In genomic region chr19:57272824-57273613, GRCm38 (mm10) we compare ENCODE assay signal across 8 mouse cellular contexts. TPM values are rescaled to one million over a fixed set of nuclear protein-coding genes. Genes with fewer than 3 reads are reported as not detected.
A peak's percentile ranks its signal among the peaks of the same experiment; 100 is the strongest.
DNase-seq lines count a peak whose midpoint lies in the region; ATAC-seq and TF ChIP-seq lines count a peak whose summit lies in the region.

No protein-coding gene starts in this region.

- no peaks in the 10 kb centered on the region for H3K27me3 ChIP-seq in midbrain, embryonic 15.5 days (replicated peaks)

- 50% methylated on average over 13 of the region's 13 CpGs for WGBS in midbrain, embryonic 15.5 days

- peak overlapping the region; percentile 41 for H3K27ac ChIP-seq in bone marrow macrophage, adult 2 months (ENCODE audit: insufficient read depth, low read depth, low read length)
- no peak overlapping the region for H3K27ac ChIP-seq in midbrain, embryonic 15.5 days

- H3K4me1 ChIP-seq in bone marrow macrophage, adult 2 months (ENCODE audit: control insufficient read depth, insufficient read depth, low read length) = peaks cover 14% of the 10 kb centered on the region
- H3K4me1 ChIP-seq in midbrain, embryonic 15.5 days = peaks cover 42% of the 10 kb centered on the region

- no peak for ATAC-seq in midbrain, embryonic 15.5 days (replicated peaks)

- H3K9ac ChIP-seq in midbrain, embryonic 15.5 days = no peak overlapping the region

- intact Hi-C loops in left cerebral cortex, postnatal 36 days (cut with DNase I) = loop anchor here (5.0 kb wide), 1 partner anchor 36 kb away; no protein-coding TSS in a partner anchor

- DNase-seq in layer of hippocampus, adult 11-12 months (ENCODE audit: low spot score) = peak; percentile 76
- DNase-seq in layer of hippocampus, adult 9-10 months (ENCODE audit: low spot score) = no peak
- DNase-seq in frontal cortex, postnatal 14 days (ENCODE audit: low spot score in 2 of 2) = peak; percentile 54 to 59
- peak; percentile 39 for DNase-seq in induced T-regulatory cell, adult 2 months (ENCODE audit: low read depth)
- peak; percentile 70 to 79 for DNase-seq in left cerebral cortex, postnatal 36 days (ENCODE audit: low spot score in 2 of 2)
- peak; percentile 11 for DNase-seq in thymus, postnatal 0 days (ENCODE audit: low spot score)

- no peaks in the 10 kb centered on the region for H3K9me3 ChIP-seq in midbrain, embryonic 15.5 days

- no peak for TF ChIP-seq POLR2A in bone marrow macrophage, adult 2 months (IDR thresholded peaks at IDR 0.05; ENCODE audit: borderline replicate concordance, low read depth, low read length)

- 0 out of 2 replicates have a peak overlapping the region, but pooled peaks have one; percentile 16 for H3K4me2 ChIP-seq in midbrain, embryonic 15.5 days

- no peak for TF ChIP-seq CTCF in bone marrow macrophage, adult 2 months (IDR thresholded peaks at IDR 0.05; ENCODE audit: low read depth, low read length)

- no peaks in the 10 kb centered on the region for H3K36me3 ChIP-seq in midbrain, embryonic 15.5 days (replicated peaks)

- peak overlapping the region; percentile 31 for H3K4me3 ChIP-seq in bone marrow macrophage, adult 2 months (ENCODE audit: insufficient read depth, low read length)
- H3K4me3 ChIP-seq in midbrain, embryonic 15.5 days = no peak overlapping the region

RNA-seq across cellular contexts. Expression of gene Ablim1, which starts 41.7 kb away (rescaled TPM):
- polyA plus RNA-seq in bone marrow macrophage, adult 2 months (2012; ENCODE audit: insufficient read depth, insufficient read length, missing spikeins) = 0.25 TPM in 1 of 2 replicates, not detected in the other
- total RNA-seq in left cerebral cortex, postnatal 36 days (2021) = 100 to 1,000 TPM in 1 of 2 experiments, 10 to 100 TPM in 1; 98.4 to 129 TPM
- 57.4 and 64.5 TPM in 2 replicates for polyA plus RNA-seq in midbrain, embryonic 15.5 days (2015; fragmentation: Nextera tagmentation; extraction: Ambion mirVana)
- polyA plus RNA-seq in thymus, postnatal 0 days (2015; fragmentation: Nextera tagmentation; extraction: Ambion mirVana) = 148 and 166 TPM in 2 replicates

Comparison
In these comparisons a context has a peak if more than half of its experiments do, and no peak if none do; other contexts are left out.
1. RNA of gene Ablim1, which starts 41.7 kb away (polyA plus RNA-seq): 148 to 166 TPM in thymus, postnatal 0 days and 57.4 to 64.5 TPM in midbrain, embryonic 15.5 days; 0.25 TPM in bone marrow macrophage, adult 2 months; every median in the first group is over 10 times any median in the second.